Mouse (Mus musculus) heart, postnatal 36 days (tissue): ENCODE results near the gene Galns. TPM values are rescaled to one million over a fixed set of nuclear protein-coding genes. Genes with fewer than 3 reads are reported as not detected.
A peak's percentile ranks its signal among the peaks of the same experiment; 100 is the strongest.

Experiments used
- DNase-seq, 2 experiments: peaks; one replicate each; pipeline ENCODE4 v3.0.0; 2021 to 2022
- intact Hi-C: fragments of 180-260 bp; cut with DNase I; formaldehyde crosslinking; loops from one replicate; pipeline ENCODE4 v1.15.1; 2025
- total RNA-seq, 2 experiments: library from RNA; stranded (reverse); gene quantifications; 2 replicates each; pipeline ENCODE4 v1.2.3; 2021

Galns gene
- 1 to 10 TPM; 3.1 to 3.5 TPM for total RNA-seq

DNA sequence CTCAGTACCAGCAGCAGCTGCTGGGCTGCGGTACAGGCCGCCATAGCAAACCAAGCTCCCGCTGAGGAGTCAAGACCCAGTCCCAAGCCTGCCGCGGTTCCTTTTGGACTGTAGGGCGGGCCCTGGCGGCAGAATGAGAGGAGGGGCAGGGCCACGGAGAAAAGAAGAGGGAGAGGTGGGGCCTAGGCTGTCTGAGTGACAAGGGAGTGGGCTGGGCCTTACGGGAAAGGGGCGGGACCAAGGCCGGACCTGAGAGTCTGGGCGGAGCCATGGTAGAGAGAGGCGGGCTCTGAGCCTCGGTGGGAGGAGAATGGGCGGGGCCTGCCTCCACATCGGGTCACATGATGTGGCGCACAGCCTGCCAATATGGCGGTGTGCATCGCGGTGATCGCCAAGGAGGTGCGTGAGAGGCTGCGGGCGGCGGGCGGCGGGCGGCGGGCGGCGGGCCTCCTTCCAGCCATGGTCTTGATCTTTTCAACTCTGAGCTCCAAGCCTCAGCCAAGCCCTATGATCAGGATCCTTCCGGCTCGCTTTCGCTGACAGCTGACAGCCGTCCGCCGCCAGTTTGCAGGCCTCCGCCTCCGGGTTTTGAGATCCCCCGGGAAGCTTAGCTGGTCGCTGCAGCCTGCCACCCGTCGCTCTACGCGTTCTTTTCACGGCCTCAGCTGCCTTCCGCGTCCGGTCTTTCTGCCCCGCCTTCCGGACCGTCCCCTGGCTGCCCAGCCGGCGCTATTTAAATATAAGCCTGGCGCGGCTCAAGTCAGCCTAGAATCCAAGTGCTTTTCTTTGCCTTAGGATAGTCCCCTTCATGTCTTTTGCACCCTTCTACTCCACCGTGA is at the start of gene Galns, which contains the start of gene Trappc2l:
Galns (minus strand) TSS at position 169 of the 839 bp plus-strand sequence.
Trappc2l (plus strand) TSS at position 346 of the 839 bp plus-strand sequence.
- intact Hi-C loops, result loop anchor here (2.0 kb wide), 1 partner anchor 37 kb away; no protein-coding TSS in a partner anchor

DNA sequence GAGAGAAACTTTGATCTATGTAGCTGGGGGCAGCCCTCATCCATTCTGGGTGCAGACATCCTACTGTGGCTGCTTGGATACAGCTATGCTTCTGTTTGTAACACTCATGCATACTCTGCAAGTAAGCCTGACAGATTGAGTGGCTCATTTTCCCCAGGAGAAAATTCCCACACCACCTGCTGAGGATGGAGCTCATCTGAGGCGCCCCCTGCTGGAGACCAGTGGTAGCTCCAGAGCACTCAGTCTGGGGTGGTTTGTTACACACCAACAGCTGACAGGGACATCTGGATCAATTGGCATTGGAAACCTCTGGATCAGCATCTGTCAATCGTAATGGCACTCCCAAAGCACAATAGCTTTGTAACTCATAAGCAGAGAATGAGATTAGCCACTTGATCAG is 48.8 kb upstream of the Galns start:
- intact Hi-C loops, result loop anchor here (2.0 kb wide), 1 partner anchor 33 kb away; no protein-coding TSS in a partner anchor
- no peak for DNase-seq

More for the DNA sequence above, at the start of gene Galns, which contains the start of gene Trappc2l:
- DNase-seq, result peak; percentile 94 to 96

DNA sequence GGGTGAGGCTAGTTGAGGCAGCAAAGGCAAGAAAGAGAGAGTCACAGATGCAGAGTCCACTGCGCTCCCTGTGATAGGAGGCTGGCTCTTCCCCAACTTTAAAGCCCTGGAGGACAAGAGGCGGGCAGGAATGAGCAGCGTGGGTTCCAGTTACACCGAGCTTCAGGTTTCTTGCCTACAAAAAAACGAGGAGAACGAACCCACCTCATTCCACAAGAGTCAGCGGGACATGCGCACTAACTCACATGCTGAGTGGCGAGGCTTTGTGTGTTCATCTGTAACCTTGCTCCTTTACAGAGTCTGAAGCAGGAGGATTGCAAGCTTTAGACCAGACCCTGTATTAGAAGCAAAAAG is 47.5 kb upstream of the Galns start:
- intact Hi-C loops, result no loop called here
- DNase-seq, result no peak

DNA sequence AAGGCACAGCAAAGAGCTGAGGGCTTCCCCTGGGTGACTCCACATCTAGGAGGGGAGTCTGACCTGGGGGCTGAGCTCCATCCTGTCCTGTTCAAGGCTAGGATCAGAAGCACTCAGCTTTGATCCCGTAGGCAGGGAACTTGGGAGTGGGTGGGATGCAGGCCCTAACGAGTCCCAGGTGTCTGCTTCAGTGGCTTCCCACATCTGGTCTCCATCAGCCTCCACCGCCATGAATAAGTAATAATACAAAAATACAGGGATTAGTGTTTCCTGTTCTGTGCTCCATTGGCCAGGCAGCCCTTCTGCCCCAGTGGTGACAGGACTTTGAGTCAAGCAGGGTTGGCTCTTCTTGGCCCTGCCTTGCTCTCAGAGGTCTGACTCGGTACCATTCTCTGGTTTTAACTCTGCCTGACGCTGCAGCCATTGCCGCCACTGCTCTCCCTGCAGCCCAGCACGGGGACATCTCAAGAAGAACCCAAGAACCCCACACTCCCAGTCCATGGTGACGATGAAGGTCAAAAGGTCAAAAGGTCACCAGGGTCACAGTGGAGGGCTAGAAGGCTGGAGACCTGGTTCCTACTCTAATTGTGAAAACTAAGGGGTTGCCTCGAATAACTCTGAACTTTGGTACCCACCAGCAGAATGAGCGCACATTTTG is 47.0 kb upstream of the Galns start:
- intact Hi-C loops, result no loop called here

DNA sequence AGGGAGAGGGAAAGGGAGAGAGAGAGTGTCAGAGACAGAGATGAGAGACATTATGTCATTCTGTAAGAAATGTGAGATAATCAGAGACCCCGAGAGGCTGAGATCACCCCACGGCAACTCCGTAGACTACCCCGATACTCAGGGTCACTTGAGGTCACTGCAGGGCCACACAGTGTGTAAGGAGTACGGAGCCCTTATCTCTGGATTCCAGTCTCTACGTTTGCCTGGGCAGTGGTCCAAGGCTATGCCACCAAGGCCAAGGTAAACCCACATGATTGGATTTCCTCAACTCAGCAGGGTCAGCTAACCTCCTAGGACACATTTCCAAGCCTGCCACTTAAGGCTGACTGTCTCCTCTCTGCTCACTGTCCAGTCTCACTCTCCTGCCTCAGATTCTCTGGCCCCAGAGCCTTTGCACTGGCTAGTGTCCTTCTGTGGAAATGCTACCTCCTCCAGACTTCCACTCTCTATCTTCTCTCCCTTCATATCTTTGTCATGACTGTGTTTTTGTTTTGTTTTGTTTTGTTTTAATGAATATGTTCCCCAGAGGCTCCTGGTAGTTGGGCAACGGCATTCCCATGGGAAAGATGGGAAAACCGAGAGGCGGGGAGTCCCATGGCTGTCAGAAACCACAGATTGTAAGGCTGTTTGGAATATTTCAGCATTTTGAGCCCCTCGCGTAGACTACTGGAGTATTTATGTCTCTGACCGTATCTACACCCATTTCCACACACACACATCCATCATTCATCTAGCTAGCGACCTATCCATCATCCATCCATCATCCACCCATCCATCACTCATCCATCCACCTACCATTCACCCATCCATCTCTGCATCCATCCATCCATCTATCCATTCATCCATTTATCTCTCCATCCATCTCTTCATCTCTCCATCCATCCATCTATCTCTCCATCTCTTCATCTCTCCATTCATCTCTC is 45.1 kb upstream of the Galns start:
- DNase-seq, result peak; percentile 74 to 75
- intact Hi-C loops, result loop anchor here (2.0 kb wide), 1 partner anchor 20 kb away; no protein-coding TSS in a partner anchor

More for the DNA sequence above, 47.0 kb upstream of the Galns start:
- DNase-seq, result no peak

DNA sequence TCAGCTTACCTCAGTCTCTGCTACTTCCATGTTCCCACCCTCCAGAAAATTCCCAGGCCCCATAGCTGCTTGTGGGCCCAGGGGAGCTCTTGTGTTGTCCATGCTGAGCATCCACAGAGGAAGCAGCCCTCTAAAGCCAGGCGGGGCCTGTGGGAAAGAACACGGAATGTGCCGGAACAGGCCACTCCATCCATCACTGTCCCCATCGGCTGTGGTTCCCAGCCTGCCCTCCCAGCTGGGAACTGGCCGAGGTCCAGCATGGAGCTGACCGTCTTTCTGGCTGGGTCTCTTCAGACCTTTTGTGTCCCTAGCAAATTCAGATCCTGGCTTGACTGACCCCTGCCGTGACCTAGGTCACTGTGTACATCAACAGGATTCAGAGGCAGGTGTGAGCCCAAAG is 43.5 kb upstream of the Galns start:
- DNase-seq, result peak; percentile 66 to 69
- intact Hi-C loops, result no loop called here

DNA sequence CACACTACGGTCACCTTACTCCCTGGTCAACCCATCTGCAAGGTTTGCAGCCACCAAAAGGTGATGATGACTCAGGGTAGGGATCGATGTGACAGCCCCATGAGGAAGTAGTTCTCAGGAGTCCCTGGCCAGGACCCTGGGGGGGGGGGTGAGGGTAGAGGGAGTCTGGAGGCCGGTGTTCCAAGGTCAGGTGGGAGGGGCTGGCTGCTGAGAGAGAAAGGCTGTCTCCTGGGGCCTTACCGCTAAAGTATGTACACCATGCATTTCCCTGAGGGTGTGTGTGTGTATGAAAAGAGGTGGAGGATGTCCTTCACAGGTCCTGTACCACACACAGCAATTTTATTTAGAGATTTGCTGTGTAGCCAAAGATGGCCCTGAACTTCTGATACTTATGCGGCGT is 41.4 kb upstream of the Galns start:
- intact Hi-C loops, result no loop called here
- no peak for DNase-seq

DNA sequence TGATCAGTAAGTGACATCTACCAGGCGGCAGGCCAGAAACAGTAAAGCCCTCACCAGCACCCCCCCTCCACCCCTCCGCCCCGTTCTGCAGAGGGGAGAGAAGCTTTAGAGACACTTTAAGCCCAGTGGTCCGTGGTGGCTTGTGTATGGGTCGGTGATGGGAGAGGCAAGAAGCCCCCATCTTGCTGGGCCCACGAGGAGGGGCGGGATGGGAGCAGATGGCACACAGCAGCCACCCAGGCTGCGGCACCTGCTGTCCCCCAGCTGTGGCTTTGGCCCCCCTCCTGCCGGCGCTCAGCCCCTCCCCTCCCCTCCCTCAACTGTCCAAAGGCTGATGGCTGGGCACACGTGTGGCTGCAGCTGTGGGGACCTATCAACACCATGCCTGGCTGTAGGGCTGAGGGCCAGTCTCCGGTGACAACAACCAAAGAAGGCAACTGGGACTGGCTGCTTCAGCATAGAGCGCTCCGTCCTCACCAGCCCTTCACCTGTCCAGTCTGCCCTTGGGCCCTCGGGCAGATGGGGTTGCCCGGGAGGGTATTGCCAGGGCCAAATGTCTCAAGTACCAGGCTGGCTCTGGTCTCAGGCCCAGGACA is 40.2 kb upstream of the Galns start:
- intact Hi-C loops, result no loop called here
- no peak for DNase-seq

DNA sequence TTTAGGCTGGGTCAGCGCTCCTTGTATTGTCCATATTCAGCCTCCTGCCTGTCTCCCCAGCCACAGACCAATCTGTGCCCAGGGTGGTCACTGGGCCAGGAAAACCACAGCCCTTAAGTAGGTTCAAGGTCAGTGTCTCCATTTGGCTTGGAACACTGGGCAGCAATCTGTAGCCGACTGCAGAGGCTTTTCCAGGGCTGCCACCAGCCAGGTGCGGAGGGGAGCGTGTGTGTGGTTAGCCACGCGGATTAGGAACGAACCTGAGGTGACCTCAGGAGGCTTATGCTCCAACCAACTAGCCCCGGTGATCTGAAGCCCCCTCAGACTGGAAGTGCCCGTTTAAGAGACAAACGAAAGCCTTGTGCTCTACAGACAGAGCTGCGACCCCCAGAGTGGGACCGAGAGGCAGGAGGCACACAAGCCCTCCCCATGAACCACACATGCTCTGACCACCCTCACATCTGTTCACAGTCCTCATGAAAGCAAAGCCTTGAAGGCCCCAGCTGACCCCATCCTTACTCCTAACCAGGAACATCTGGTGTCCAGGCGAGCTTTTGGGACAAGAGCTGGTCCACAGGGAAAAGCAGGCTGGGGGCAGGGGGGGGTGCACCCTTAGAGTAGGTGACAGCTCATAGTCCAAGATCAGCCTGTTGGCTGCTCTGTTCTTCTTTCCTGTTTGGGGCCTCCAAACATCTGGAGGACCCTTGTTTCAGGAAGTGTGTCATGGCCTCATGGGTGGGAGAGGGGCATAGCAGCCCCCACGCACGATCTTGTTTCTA is 37.1 kb upstream of the Galns start:
- intact Hi-C loops, result no loop called here
- no peak for DNase-seq

DNA sequence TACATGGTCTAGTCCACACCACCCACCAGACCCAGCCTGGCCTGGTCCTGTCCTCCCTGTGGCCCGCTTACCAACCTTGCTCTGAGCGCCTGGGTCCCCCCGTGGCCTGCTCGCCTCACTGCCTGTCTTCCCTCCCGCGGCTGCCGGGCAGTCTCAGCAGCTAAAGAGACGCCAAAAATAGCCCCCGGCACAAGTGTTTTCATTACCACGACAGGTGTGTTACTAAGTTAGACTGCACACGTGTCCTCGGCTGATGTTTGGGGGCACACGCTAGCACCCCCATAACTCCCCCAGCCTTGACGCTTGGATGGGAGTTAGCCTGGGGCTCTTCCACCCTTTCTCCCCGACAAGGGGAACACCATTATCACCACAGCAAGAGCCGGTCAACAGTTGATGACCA is 35.1 kb upstream of the Galns start:
- intact Hi-C loops, result no loop called here
- DNase-seq, result no peak

DNA sequence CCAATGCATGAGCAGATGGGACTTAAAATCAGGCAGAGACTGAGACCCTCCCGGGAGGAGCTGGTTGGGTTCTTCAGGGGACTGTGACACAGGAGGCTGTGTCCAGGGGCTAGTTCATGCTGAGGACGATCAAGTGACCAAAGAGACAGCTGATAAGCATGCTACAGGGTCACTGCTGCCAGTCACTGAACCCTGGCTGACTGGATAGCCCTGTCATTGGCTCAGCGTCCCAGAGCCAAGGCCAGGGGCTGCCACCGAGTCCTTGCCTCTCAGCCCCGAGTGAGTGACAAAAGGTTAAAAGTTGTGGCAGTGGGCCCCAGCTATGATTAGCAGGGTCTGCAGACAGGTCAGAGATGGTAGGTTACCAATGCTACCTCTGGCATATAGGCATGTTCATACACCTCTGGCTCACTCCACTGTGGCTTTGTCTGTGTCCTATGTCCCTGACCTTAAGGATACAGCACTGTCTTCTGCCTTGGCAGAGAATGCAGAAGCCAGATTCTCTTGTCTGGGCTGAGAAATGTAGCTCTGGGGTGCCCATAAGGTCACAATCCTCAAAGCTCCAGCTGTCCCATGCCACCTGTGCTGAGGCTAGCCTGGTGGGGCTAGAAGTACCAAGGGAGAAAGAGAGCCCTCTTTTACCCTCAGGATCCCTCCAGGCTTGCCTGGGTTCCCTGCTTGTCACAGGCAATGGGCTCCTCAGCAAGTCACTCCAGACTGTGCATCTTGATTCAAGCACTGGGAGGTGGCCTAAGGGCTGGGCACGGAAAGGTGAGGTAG is 33.1 kb upstream of the Galns start:
- intact Hi-C loops, result no loop called here
- DNase-seq, result no peak

DNA sequence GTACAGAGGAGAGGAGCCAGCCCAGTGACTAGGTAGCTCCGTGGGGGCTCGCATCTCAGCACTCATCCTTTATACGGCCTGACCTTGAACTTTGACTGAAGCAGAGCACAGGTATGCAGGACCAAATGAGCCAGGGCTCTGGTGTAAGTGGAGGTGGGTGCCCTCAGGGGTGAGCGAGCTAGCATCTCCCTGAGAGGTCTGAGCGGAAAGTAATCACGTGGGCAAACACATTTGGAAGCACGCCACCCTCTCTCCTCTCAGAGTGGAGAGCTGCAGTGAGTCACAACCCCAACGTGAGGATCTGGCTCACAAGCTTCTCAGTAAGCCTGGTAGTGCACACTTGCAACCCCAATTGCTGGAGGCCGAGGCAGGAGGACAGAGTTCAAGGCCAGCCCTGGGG is 30.8 kb upstream of the Galns start:
- DNase-seq, result peak; percentile 55 to 64
- intact Hi-C loops, result no loop called here

DNA sequence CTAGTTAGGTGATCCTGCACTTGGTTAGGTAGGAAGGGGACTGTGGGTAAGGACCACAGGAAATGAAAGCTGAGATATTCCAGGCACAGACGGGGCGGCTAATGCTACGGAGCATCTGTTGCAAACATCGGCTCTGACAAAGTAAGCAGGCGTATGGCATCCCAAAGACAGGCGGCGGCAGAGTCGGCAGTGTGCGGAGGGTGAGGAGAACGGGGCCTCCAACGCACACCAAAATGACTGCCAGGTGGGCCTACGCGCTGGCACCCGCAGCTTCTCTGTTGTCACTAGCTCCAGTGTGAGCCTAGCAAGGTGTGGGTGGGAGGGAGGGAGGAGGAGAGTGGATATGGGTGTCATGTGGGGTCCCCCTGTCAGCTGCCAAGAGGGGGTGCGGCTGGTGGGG is 30.1 kb upstream of the Galns start:
- intact Hi-C loops, result no loop called here

DNA sequence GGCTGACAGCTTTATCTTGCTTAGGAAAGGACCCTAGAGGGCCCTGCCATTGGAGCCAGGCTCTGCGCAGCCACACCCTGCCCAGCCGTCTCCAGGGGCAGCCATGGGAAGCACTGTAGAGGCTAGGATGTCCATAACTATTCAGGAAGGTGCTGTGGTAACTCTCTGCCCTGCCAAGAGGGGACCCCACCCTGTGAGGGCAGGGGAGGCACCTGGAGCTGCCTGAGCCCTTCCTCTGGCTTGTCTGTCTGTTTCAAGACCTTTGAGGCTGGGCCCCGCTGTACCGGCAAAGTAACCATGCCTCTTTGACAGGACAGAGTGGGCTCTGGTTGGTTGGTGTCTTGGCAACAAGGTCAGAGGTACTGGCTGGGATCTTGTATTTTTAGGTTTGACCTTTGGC is 29.6 kb upstream of the Galns start:
- intact Hi-C loops, result no loop called here
- no peak for DNase-seq

More for the DNA sequence above, 30.1 kb upstream of the Galns start:
- no peak for DNase-seq

DNA sequence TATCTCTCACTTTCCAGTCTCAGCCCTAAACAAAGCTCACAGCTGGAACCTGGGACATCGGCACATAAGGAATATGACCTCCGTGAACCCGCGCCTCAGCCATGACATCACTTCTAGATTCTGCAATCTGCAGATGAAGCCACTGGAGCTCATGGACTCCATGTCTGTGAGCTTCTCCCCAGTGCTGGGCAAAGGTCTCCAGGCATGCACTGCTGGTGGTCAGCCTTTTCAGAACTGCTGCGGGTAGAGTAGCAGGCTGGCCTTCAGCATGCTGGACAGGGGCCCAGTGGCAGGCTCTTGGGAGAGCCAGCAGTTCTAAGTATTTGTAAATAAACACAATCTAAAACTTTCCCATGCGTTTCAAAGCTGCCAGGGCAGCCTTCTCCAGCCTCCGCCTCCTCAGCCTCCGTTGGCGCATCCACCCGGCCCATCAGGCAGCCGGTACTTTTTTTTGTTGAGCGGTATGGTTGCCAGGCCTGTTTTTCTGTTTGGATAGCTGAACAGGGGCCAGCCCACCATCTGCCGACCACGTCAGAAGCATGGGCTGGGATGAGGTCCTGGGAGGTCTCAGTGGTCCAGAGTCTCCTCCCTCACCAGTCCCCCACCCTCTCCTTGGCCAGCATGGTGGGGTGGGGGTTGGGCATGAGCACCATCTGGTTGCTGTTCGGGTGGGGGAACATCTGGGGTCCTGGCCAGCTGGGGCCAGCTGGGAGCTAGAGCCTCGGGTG is 28.4 kb upstream of the Galns start:
- intact Hi-C loops, result no loop called here
- DNase-seq, result peak; percentile 72 to 77

DNA sequence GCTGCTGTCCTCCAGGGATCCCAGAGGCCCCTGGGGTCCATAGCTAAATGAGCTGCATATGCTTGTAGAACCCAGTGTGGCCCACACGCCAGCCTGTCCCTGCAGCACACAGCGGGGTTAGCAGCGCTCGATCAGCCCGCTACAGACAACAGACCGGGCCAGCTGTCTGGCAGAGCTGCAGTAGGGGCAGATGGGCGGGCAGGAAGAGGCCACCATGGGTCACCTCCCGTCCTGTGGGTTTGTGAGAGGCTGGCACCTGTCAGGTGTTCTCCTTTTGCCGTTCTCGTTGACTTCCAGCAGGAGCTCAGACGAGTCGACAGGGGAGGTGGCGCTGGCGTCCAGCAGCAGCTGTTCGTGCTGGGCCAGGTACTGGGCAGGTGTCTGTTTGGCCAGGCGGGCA is 27.3 kb upstream of the Galns start:
- no peak for DNase-seq
- intact Hi-C loops, result no loop called here

DNA sequence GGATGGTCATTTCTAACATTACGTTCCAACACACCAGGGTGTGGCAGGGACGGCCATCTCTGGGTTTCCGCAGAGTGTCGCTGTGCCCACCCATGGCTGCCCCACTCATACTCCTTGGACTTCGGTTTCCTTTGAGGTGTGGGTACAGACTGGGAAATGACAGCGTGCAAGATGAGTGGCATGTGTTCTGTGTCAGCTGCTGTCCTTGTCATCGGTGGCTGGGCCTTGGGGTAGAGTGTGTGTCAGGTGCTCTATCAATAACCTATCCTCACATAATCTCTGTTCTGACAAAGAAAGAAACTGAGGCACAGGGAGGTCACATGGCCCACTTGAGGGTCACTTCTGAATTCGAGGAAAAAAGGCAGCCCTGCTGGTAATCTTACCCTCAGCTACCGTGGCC is 26.0 kb upstream of the Galns start:
- intact Hi-C loops, result no loop called here
- no peak for DNase-seq

DNA sequence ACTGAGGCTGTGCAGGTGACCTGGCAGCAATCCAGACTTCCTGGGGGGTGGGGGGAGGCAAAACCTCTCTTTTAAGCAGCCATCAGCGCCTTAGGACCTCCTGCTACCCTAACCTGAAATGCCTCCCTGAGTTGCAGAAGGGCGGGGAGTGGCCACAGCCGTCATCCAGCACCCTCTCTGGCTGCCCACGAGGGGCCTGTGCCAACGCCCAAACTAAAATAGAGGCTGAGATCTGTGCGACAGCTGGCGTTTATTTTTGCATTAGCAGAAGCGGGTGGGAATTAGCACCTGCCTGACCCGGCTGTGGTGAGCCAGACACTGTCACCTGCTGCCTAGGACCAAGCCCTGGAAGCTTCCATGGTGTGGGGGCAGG is 25.5 kb upstream of the Galns start:
- peak in 1 of 2 experiments; percentile 36 for DNase-seq
- intact Hi-C loops, result no loop called here
